Comparison of ENCODE assay signal across 9 mouse cellular contexts in the genomic region with DNA sequence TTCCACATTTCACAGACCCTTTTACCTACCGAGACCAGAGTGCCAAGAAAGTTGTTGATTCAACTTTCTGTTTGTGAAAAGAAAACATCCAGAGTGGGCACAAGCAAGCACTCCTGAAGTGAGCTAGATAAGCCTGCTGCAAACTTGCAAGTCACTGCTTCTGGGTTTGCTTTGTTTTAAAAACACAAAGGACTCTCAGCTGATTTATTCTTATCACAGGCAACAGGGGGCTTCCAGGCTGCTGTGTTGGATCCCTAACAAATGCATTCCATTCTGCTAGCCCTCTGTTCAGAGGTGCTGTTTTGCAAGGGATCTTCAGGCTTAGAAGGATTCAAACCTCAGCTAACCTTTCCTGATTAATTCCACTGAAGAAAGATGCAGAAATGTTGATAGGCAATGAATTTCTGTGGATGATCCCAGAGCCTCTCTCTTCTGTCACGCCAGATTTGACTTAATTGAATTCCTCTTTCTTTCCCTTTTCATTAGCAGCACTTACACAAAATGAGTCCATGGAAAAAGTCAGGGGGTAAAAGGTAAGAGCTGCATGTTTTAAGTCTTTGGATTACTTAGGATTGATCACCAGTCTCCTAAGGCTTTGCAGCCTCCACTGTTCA.
DNase-seq lines count a peak whose midpoint lies in the region; ATAC-seq and TF ChIP-seq lines count a peak whose summit lies in the region.
"Had no signal": no experiment of that assay in that cellular context is flagged by ENCODE, and none has a peak within 500 bp of the region (broad histone marks: within the 10 kb centered on the region; RNA-seq: fewer than 3 reads in every experiment).

No protein-coding gene starts in this region.

- no peak overlapping the region for H3K27ac ChIP-seq in forebrain, embryonic 13.5 days
- H3K27ac ChIP-seq in forebrain, embryonic 11.5 days (ENCODE audit: low read depth, low read length): no peak overlapping the region
- H3K27ac ChIP-seq in forebrain, postnatal 0 days (ENCODE audit: low read depth, low read length): no peak overlapping the region
- H3K27ac ChIP-seq in midbrain, embryonic 10.5 days (replicated peaks): peak overlapping the region; percentile 10; the same call in 1 of the 2 replicates
- H3K27ac ChIP-seq: stomach, embryonic 15.5 days had no signal

- no peaks in the 10 kb centered on the region for H3K9me3 ChIP-seq in forebrain, embryonic 13.5 days (replicated peaks)
- H3K9me3 ChIP-seq in forebrain, embryonic 11.5 days (ENCODE audit: control insufficient read depth, low read length): no peaks in the 10 kb centered on the region
- no peaks in the 10 kb centered on the region for H3K9me3 ChIP-seq in G1E (replicated peaks)
- no peaks in the 10 kb centered on the region for H3K9me3 ChIP-seq in forebrain, postnatal 0 days (ENCODE audit: low read length)
- no peaks in the 10 kb centered on the region for H3K9me3 ChIP-seq in midbrain, embryonic 10.5 days (replicated peaks)
- H3K9me3 ChIP-seq: stomach, embryonic 15.5 days had no signal

- peak; percentile 4; the same call in 1 of the 2 replicates for ATAC-seq in forebrain, embryonic 13.5 days
- no peak for ATAC-seq in forebrain, embryonic 11.5 days (replicated peaks; ENCODE audit: low FRiP score)
- peak; percentile 28; the same call in 1 of the 2 replicates for ATAC-seq in G1E (ENCODE audit: extremely low read depth, insufficient number of reproducible peaks, low FRiP score, poor library complexity, severe bottlenecking)
- ATAC-seq in forebrain, postnatal 0 days: peak; percentile 39
- no peak for ATAC-seq in erythroid progenitor cell, adult 5-6 weeks (replicated peaks; ENCODE audit: low FRiP score, poor library complexity, severe bottlenecking)

- 0% methylated on average over 2 of the region's 2 CpGs for WGBS in forebrain, embryonic 13.5 days
- 0% methylated on average over 2 of the region's 2 CpGs for WGBS in forebrain, embryonic 11.5 days
- WGBS in forebrain, postnatal 0 days: 5% methylated on average over 2 of the region's 2 CpGs
- 3% methylated on average over 2 of the region's 2 CpGs for whole genome bisulfite sequencing in midbrain, embryonic 10.5 days

- 0 out of 2 replicates have a peak overlapping the region, but pooled peaks have one; percentile 0 for H3K4me2 ChIP-seq in forebrain, embryonic 13.5 days
- no peak overlapping the region for H3K4me2 ChIP-seq in forebrain, embryonic 11.5 days (ENCODE audit: low read depth, low read length, severe bottlenecking)
- no peak overlapping the region for H3K4me2 ChIP-seq in forebrain, postnatal 0 days (ENCODE audit: low read depth)
- H3K4me2 ChIP-seq: stomach, embryonic 15.5 days had no signal

- H3K27me3 ChIP-seq in forebrain, embryonic 13.5 days: 0 out of 2 replicates have a peak, but pooled peaks cover 5% of the 10 kb centered on the region
- H3K27me3 ChIP-seq in forebrain, embryonic 11.5 days (ENCODE audit: control insufficient read depth, insufficient read depth, low read length): no peaks in the 10 kb centered on the region
- no peaks in the 10 kb centered on the region for H3K27me3 ChIP-seq in G1E (ENCODE audit: insufficient read depth, low read length)
- peaks cover 6% of the 10 kb centered on the region for H3K27me3 ChIP-seq in forebrain, postnatal 0 days (ENCODE audit: insufficient read depth, low read length)
- H3K27me3 ChIP-seq in midbrain, embryonic 10.5 days (ENCODE audit: low read depth, poor library complexity, severe bottlenecking): no peaks in the 10 kb centered on the region
- H3K27me3 ChIP-seq: stomach, embryonic 15.5 days had no signal

- no peaks in the 10 kb centered on the region for H3K36me3 ChIP-seq in forebrain, embryonic 13.5 days (ENCODE audit: poor library complexity, severe bottlenecking)
- no peaks in the 10 kb centered on the region for H3K36me3 ChIP-seq in forebrain, embryonic 11.5 days (ENCODE audit: control insufficient read depth, insufficient read depth, low read length)
- no peaks in the 10 kb centered on the region for H3K36me3 ChIP-seq in G1E (replicated peaks)
- no peaks in the 10 kb centered on the region for H3K36me3 ChIP-seq in forebrain, postnatal 0 days (ENCODE audit: insufficient read depth)
- no peaks in the 10 kb centered on the region for H3K36me3 ChIP-seq in midbrain, embryonic 10.5 days
- H3K36me3 ChIP-seq: stomach, embryonic 15.5 days had no signal

- intact Hi-C loops in left cerebral cortex, postnatal 4 days (cut with DNase I): no loop called here

- no peak for TF ChIP-seq CTCF in G1E (IDR thresholded peaks at IDR 0.05; ENCODE audit: low read depth, low read length)
- TF ChIP-seq CTCF in forebrain, postnatal 0 days (IDR thresholded peaks at IDR 0.05; ENCODE audit: low read depth): no peak

- no peak overlapping the region for H3K9ac ChIP-seq in forebrain, embryonic 13.5 days
- no peak overlapping the region for H3K9ac ChIP-seq in forebrain, embryonic 11.5 days (ENCODE audit: low read length)
- no peak overlapping the region for H3K9ac ChIP-seq in forebrain, postnatal 0 days
- H3K9ac ChIP-seq: stomach, embryonic 15.5 days had no signal

- H3K4me3 ChIP-seq in forebrain, embryonic 13.5 days: no peak overlapping the region
- H3K4me3 ChIP-seq in forebrain, embryonic 11.5 days (ENCODE audit: low read depth, low read length): no peak overlapping the region
- H3K4me3 ChIP-seq in G1E (ENCODE audit: low read depth, low read length): no peak overlapping the region
- H3K4me3 ChIP-seq in forebrain, postnatal 0 days (ENCODE audit: low read depth, low read length): no peak overlapping the region
- no peak overlapping the region for H3K4me3 ChIP-seq in midbrain, embryonic 10.5 days
- H3K4me3 ChIP-seq: stomach, embryonic 15.5 days had no signal

- peaks cover 16% of the 10 kb centered on the region for H3K4me1 ChIP-seq in forebrain, embryonic 13.5 days
- H3K4me1 ChIP-seq in forebrain, embryonic 11.5 days (replicated peaks; ENCODE audit: control insufficient read depth, insufficient read depth, low read length): no peaks in the 10 kb centered on the region; the same call in 1 of the 2 replicates
- no peaks in the 10 kb centered on the region for H3K4me1 ChIP-seq in G1E (ENCODE audit: insufficient read depth, low read depth, low read length)
- H3K4me1 ChIP-seq in forebrain, postnatal 0 days (ENCODE audit: insufficient read depth): peaks cover 9% of the 10 kb centered on the region; the same call in 1 of the 2 replicates
- H3K4me1 ChIP-seq in midbrain, embryonic 10.5 days: peaks cover 24% of the 10 kb centered on the region
- H3K4me1 ChIP-seq: stomach, embryonic 15.5 days had no signal

- no peak for DNase-seq in forebrain, embryonic 11.5 days (ENCODE audit: low spot score)
- DNase-seq in G1E (ENCODE audit: low spot score): no peak
- DNase-seq in forebrain, postnatal 0 days: peak; percentile 25
- no peak for DNase-seq in midbrain, embryonic 10.5 days (ENCODE audit: low spot score)
- DNase-seq in kidney, adult 9 months: no peak
- no peak for DNase-seq in left cerebral cortex, postnatal 4 days

Comparison
In these comparisons a context has a peak if more than half of its experiments do, and no peak if none do; other contexts are left out.
1. ATAC-seq: peak in forebrain, embryonic 13.5 days (single experiment), G1E (single experiment) and forebrain, postnatal 0 days (single experiment); none in forebrain, embryonic 11.5 days (single experiment) and erythroid progenitor cell, adult 5-6 weeks (single experiment).